Mouse (Mus musculus) thymus, postnatal 14 days (tissue): ENCODE measurements around the gene Rcn1.

Experiments used
- DNase-seq: peaks from one replicate; pipeline ENCODE4 v3.0.0; 2021

Rcn1 gene

DNA sequence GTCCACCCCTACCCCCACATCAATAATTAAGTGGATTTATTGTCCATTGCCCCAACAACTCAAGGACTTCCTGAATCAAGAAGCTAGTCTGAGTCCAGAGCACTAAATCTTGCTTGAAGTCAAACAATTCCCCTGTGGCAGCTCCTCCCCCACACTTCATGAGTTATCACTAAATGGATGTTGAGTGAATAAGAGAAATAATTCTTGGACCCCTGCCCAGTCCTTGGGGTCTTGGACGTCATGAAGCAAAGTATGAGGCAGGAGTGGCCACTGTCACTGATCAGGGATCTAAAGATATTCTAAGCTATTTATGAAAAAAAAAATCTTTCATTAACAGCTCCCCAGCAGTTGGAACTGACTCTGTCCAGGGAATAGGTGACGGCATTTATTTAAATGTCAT lies 6.6 kb downstream of the Rcn1 start:
- DNase-seq, result no peak

DNA sequence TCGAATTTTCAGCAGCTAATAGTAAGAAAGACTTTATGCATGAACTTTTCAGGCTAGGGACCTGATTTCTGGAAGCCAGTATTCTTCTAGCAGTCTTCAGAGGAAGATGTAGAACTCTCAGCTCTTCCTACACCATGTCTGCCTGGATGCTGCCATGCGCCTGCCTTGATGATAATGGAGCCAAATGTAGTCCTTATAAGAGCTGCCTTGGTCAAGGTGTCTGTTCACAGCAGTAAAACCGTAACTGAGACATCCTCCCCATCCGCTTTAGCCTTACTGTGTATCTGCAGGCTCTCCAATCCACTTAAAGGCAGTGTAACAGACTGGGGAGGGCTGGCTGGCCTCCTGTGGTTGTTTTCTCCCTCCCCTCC lies 7.7 kb downstream of the Rcn1 start:
- DNase-seq, result no peak

DNA sequence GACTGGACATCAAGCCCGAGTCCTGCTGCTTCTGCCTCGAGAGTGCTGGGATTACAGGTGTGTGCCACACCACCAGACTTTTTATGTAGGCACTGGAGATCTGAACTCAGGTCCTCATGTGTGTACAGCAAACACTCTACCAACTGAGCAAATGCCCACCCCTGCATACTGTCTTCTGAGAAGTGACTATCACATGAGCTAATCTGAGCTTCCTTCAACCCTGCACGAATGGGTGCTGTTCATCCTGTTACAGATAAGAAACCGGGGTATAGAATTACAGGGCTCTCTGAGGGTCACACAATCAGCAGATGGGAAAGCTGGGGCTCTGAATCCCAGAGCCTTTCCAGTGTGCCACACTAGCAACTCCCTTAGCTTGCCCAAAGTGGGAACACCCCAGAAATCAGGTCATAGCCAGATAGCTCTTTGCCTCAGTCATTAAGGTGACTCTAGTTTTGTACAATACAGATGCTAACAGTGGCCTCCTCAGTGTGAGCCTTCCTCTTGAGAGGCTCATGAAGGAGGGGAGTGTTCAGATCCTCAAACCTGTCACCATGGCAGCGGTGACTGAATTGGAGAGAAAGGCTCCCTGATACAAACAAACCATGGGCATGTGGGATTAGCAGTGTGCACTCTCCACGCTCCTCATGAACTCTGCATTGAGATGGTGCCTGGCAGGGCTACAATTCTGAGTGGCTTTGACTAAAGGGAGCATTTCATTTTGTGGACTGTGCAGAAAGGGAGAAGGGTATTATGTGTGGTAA lies 8.3 kb downstream of the Rcn1 start:
- DNase-seq, result no peak

DNA sequence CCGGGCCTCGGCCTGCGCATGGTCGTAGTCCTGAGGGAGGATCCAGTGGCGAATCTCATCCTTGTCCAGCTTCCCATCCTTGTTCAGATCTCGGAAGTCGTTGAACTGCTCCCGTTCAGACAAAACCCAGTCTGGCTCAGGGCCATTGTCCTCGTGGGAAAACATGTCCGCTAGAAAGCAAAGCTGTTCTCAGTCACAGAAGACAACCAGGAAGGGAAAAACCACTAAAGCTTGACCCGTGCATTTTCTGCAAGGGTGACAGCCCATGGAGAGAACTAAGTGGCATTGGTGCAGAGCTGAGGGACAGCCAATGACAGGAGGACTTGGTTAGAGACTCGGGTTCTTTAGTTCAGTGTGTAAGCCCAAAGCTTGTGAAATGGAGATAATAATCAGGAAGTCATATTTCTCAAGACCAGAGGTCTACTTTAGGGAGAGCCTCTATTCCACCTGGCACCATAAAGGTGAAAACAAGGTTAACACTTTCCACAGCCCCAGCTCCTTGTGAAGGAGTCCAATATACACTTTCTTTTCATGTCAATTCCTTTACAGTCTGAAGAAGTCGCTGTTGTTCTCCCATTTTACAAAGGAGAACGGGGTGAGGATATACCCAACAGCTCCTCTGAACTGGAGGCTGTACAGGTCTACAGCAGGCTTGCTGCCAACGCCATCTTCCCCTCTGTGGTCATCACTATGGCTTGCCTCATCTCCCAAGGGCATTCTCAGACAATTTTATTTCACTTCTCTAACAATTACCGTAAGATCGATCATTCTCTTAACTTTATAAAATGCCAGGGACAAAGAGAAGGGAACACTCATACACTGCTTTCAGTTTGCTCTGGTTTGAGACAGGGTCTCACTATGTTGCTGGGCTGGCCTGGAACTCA lies 9.9 kb downstream of the Rcn1 start:
- DNase-seq, result no peak

DNA sequence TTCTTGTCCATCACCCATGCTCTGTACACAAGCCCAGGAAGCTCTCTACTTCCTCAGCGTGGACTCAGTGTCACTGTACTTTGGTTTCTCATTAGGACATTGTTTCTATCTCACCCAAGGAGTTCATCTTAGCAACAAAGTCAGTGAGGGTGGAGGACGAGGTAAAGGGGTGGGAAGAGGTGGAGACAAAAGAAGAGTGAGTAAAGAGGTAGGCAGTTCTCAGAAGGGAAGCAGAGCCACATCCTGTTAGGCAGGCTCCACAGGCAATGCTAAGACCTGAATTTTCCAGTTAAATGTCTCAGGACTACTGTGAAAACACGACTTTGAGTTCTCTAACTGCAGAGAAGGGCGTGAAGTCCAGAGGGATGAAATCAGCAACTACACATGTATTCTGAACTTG lies 12.7 kb downstream of the Rcn1 start:
- no peak for DNase-seq

DNA sequence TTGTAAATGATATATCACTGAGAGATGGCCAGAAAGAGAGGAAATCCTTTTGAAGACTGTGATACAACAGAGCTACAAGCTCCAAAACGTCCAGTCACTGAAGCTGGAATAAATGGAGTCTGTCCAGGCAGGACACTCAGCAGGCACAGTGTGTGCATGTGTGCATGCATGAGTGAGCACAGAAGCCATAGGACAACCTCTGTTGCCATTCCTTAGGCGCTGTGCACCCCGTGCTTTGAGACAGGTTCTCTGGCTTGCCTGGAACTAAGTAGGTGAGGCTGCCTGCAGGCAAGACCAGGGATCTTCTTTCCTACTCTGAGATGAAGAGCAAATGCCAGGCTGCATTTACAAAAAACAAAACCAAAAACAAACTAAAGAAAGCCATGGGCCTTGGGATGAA lies 14.1 kb downstream of the Rcn1 start:
- no peak for DNase-seq

DNA sequence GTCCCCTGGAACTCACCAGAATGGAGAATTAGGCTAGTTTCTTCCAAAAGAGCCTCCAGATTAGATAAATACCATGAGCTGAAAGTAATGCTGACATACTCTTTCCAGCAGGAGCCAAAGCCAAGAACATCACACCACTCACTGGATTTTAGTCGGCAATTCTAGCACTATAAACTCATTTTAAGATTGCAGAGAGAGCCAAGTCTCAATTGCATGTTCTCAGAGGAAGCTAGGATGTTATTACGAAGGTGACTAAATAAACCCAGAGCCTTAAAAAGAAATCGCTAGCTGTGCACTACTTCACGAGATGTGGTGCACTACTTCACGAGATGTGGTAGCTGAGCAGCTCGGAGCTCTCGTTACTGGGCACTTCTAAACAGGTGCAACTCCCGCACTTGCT lies 16.1 kb downstream of the Rcn1 start:
- DNase-seq, result no peak

DNA sequence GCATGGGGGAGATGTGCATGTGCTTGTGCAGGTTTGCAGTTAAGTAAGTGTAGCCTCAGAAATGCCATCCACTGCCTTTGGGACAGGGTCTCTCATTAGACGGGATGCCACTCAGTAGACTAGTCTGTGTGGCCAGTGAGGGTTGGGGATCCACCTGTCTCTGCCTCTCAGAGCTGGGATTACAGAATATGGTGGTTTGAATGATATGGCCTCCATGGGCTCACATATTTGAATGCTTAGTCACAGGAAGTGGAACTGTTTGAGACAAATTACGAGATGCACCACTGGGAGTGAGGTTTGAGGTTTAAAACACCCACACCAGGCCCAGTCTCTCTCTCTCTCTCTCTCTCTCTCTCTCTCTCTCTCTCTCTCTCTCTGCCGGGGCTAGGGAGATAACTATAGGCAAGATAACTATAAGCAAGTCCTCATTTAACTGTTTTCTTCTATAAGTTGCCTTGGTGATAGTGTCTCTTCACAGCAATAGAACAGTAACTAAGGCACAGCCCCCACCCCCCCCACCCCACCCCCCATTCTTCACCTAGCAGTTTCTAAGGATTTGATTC lies 18.3 kb downstream of the Rcn1 start:
- DNase-seq, result no peak

DNA sequence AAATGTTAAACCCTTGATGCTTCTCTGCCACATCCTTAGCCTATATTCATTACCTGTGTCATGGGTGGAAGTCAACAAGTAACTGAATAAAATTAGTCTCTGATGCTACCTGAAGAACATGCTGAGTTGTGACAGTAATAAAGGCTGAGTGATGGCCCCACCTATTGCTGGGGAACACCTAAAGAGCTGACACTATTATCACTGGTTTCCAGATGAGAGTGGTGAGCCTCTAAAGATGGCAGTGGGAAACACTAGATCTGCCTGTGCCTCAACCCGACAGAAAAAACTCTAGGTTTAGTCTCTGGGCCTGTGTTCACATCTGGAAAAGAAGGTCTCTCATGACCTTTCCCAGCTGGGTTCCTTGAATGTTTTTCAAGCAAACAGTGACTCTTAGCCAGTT lies 19.4 kb downstream of the Rcn1 start:
- no peak for DNase-seq

DNA sequence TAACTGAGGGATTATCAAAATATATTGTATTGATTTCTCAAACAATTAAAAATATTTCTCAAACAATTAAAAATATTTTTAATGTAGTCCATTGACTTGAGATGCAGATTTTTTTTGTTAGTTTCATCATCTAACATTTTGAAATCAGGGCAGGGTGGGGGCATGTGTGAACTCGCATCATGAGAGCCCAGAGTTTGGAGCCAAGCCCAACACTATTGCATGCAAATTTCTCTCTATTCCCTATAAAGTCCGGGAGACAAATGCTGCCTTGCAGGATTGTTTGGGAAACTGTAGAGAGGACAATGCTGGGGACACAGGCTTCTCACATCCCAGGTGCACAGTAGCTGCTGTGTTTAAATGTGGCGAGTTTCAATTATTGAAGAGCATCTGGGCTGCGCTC lies 23.4 kb downstream of the Rcn1 start:
- no peak for DNase-seq

DNA sequence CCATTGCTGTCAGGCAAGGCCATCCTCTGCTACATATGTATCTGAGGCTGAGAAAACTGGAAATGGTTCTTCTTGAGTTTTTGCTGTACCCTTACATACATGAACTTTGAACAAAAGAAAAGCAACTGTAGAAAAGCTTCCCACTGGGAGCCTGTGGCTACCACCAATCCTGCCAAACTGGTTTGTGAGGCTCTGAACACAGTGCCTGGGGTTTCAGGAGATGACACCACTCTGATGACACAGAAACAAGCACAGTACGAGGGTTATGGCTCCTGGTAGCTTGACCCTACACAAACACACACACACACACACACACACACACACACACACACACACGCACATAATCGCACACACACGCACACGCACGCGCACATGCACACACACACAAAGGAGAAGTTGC lies 23.9 kb downstream of the Rcn1 start:
- no peak for DNase-seq

DNA sequence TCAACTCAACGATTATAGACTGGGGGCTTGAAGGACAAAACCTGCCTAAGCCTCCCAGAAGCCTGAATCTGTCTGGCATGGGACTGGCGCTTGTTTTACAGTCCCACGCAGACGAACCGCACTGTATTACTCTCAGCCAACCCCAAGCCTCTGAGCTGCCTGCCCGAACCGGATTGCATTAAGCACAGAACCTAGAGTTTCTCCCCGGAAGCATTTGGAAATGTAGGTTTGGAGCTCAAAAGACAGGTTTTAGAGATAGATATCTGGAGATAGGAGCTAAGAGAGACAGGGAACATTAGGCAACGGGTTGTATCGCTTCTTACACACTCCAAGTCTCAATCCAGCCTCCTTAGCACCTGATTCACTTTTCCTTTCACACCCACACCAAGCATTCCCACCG lies 25.5 kb downstream of the Rcn1 start:
- DNase-seq, result no peak

DNA sequence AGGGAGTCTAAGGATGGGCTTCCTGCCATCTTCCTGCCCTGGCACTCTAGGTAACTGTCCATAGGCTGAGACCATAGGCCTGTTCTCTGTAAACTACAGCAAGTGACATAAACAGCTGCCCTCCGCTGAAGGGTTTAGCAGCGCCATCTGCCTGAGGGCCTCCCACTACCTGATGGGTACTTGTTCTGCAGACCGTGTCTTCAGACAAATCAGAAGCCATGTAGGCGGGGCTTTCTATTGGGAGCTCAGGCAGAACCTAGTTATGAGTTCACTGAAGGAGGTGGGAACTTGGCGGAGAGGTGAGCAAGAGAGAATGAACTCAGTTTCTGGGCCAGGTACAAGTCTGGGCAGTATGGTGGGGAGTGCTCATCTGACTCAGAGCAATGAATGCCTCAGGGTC lies 26.4 kb downstream of the Rcn1 start:
- DNase-seq, result no peak

DNA sequence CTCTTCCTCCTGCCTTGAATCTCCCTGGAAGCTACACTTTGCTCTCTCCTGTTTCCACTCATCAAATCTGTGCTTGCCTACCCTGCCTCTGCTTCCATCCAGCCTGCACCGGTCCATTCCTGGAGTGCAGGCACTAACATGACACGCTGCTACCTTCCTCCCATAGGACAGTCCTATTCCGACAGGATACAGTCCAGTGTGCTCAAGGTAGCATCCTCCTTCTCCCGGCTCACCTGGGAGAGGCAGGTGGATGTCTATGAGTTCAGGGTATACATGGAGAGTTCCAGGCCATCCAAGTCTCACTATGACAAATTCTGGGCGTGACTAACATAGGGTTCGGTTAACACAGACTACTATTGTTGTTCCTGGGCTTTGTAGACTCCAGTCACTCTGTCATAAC lies 27.0 kb downstream of the Rcn1 start:
- no peak for DNase-seq

DNA sequence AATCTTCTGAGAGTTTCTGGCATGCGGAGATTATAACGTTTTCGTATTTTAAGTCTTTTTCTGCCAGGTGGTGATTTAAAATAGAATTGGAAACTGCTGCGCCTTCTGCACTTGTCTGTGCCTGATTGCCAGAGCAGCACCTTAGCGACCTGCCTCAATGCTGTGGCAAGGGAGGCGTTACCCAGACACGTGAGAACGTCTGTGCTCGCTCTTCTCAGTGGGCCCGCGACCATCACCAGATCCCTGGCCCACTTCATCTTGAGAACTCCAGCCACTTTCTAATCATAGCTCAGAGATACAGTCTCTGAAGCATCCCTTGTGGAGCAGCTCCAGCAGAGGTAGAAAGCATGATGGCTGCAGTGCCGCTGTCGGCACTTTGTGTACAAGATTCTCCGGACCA lies 28.4 kb downstream of the Rcn1 start:
- DNase-seq, result no peak

DNA sequence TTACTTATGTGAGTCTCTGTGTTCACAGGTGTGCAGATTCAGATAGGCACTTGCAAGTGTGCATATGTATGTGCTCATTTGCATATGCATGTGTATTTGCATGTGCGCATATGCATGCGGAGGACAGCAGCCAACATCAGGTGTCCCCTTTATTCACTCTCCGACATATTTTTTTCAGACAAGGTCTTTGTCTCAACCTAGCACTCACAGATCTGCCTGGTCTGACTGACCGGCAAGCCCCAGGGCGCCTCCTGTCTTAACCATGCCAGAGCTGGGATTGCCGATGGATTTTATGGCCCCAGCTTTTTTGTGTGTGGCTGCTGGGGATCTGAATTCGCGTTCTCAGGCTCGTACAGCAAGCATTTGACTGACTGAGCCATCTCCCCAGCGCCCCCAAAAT lies 28.9 kb downstream of the Rcn1 start:
- DNase-seq, result no peak

DNA sequence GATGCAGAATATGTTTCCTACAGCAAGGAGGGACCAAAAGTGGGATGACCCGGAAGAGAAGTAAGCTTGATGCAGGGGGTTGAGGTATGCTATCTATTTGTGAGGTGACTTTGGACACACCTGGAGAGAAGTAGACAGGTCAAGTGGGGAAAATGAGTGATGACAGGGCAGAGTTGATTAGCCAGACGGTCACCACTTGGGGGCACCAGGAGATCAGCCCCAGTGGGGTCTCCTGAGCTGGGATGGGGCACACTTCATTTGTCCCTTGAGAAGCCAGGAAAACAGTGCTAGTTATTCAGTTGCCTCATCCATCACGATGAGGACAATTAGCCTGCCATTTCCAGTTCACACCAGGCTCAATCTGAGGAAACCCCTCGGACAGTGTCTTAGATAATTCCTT lies 31.5 kb downstream of the Rcn1 start:
- peak; percentile 18 for DNase-seq

DNA sequence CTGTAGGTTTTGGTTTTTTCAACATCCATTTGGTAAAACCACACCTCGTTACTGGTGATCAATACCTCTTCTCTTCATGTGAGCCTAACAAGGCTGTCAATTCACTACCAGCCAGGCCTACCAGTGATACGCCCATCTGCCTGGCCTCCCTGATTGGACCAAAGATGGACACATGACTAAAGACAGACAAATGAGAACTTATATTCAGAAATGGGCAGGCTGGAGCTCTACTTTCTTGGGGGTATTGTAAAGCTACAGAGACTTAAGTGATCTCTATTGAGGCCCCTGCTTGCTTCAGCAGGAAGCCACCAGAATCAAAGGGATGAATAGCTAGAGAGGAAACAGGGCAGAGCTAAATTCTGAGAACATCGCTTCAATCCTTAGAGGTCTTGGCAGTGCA lies 41.1 kb downstream of the Rcn1 start:
- DNase-seq, result no peak

DNA sequence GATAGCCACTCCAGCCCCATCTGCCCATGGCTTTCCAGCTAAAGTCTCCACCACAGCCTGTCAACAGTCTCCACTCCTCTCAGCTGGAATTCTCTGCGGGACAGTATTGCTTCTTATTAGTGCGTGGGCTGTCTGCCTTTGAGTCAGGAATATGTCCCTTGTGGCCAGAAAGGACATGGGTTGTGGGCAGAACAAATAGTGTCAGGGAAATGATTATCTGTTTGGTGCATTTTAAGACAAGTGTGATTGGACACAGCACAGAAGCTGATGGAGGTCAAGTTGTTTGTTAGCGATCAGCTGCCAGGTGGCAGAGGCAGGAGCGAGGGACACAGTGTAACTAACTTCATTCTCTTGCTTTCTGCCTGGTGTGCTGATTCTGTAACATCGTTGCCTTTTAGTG lies 42.3 kb downstream of the Rcn1 start:
- no peak for DNase-seq

DNA sequence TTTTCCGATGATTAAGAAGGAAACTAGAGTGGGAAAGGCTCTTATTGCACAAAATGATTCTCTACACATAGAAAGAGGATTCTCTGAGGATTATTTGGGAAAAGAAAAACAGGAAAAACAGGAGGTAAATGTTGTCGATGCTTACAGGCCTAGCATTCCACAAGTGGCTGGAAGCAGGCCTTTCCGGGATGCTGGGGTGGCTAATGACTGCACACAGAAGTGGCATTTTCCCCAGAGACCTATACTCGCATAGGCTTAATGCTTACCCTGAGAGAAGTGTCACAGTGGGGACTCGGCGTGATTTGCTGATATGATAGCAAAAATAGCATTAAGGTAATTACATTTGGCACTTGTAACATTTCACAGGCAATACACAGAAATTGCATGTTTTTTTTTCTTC lies 50.2 kb downstream of the Rcn1 start:
- no peak for DNase-seq

DNA sequence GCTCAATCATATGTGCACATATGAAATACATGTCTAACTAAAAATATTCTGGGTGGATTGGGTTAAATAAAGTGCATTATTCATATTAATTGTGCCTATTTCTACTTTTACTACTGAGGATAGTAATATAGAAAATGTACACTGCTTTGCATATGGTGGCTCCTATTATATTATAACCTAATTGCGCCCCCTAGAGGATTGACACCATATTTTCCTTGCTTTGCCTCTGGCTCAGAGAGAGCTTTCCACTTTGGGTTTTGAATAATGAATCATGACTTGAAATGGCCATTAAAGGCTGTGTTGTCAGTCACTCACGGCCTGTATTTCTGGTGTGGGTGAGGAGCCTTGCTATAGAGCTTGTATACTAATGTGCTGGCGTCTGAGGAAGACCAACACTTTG lies 59.1 kb downstream of the Rcn1 start:
- peak; percentile 5 for DNase-seq

DNA sequence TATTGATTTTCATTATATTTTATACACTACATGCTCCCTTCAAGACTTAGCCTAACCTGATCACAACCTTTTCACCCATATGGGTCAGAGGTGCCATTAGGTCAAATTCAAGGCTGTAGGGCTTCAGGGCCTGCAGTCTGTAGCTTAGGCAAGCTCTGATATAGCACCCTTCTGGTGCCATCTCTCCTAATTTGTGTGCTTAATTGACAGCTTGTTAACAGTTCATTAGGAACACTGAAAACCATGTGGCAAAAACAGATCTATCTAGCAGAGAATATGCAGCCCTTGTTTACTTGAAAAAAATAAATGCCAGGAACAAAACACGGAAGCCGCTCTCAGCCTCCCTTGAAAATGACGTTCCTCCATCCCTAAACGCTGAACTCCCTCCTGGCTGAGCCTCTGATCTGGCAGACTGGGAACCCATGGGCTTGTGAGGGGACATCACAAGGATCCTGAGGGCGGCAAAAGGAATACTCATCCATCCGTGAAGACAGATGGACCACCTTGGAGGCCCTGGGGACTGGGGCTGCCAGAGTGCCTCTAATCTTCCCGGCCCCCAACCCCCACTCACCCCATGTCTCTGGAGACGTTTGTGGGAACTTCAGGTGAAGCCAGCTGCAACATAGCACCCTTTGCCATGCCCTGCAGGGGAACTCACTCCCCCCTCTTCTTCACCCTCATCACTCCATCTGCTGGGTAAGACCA lies 61.8 kb downstream of the Rcn1 start:
- no peak for DNase-seq

DNA sequence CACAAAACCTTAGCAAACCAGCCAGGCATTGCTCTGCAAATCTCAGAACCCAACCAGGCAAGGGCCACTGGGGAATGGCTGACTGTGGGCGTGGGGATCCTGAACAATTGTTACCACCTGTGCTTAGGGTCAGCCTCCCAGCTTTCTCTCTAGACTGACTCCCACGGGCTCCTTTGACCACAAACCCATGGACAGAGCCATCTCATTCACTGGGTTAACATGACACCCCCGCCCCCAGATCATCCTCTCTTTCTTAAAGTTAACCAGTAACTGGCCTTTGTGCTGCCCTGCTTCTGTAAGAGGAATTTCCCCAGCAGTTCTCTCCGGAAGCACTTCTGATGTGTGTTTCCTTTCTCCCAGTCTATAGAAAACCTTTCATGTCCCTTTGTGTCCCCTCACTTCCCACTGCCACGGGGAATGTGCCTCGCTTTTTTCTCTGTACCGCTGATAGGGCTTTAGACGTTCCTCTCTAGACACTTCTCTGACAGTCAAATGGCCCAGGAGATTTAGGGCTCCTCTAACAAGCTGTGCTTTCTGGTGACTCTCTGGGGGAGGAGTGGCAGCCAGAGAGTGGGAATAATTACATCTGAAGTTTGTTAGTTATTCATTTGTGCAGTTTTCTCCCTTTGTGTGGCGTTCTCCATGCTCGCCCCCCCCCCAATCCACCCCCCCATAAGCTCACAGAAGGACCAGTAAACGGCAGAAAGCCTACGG lies 62.6 kb downstream of the Rcn1 start:
- DNase-seq, result no peak
